Mouse (Mus musculus) forebrain, postnatal 0 days (tissue): ENCODE results near the gene Arsg. TPM values are rescaled to one million over a fixed set of nuclear protein-coding genes. Genes with fewer than 3 reads are reported as not detected.

ENCODE experiments used
- ATAC-seq: fragments of 200-750 bp; cut with Nextera tagmentation; 2 replicates; pipeline ENCODE4 v1.8.0; 2017; ENCODE audit warnings: mild to moderate bottlenecking, moderate library complexity
- DNase-seq: peaks from one replicate; pipeline ENCODE4 v3.0.0-alpha.2; 2015
- H3K27ac ChIP-seq: fragments of 300-500 bp; sonication (generic); 2 replicates; pipeline ENCODE4 v1.5.1; 2014; ENCODE audit warnings: low read depth, mild to moderate bottlenecking, antibody characterized with exemption, low read length, moderate library complexity, mixed read lengths
- H3K27me3 ChIP-seq: fragments of 300-500 bp; sonication (generic); 2 replicates; pipeline ENCODE4 v1.6.1; 2014; ENCODE audit warnings: mild to moderate bottlenecking, low read length, mixed read lengths; ENCODE audit not compliant: insufficient read depth
- H3K36me3 ChIP-seq: fragments of 300-500 bp; sonication (generic); 2 replicates; pipeline ENCODE4 v1.6.1; 2014; ENCODE audit warnings: mild to moderate bottlenecking, moderate library complexity; ENCODE audit not compliant: insufficient read depth
- H3K4me1 ChIP-seq: fragments of 300-500 bp; sonication (generic); 2 replicates; pipeline ENCODE4 v1.6.1; 2014; ENCODE audit warnings: antibody characterized with exemption; ENCODE audit not compliant: insufficient read depth
- H3K4me2 ChIP-seq: fragments of 300-500 bp; sonication (generic); 2 replicates; pipeline ENCODE4 v1.6.1; 2014; ENCODE audit warnings: low read depth, mild to moderate bottlenecking, moderate library complexity
- H3K4me3 ChIP-seq: fragments of 300-500 bp; sonication (generic); 2 replicates; pipeline ENCODE4 v1.5.1; 2014; ENCODE audit warnings: low read depth, low read length, mixed read lengths
- H3K9ac ChIP-seq: fragments of 300-500 bp; sonication (generic); 2 replicates; pipeline ENCODE4 v1.6.1; 2014; ENCODE audit warnings: mild to moderate bottlenecking
- H3K9me3 ChIP-seq: fragments of 300-500 bp; sonication (generic); 2 replicates; pipeline ENCODE4 v1.6.1; 2016; ENCODE audit warnings: low read length
- CTCF ChIP-seq: sonication (generic); IDR thresholded peaks from 2 replicates; pipeline ENCODE4 v1.5.1; 2016; ENCODE audit warnings: antibody characterized with exemption, control low read depth, low read depth
- WGBS: fragments of 180-500 bp; shearing (Covaris S2); extraction: QIAGEN DNeasy Blood & Tissue Kit; methylation state at CpG from one replicate; pipeline ENCODE4 v1.1.7; 2014; 5-methylcytosine and 5-hydroxymethylcytosine counted together
- polyA plus RNA-seq: library from polyadenylated mRNA; unstranded; fragments of >200 nt; fragmentation: Nextera tagmentation; extraction: Ambion mirVana; gene quantifications from 2 replicates; pipeline ENCODE4 v1.2.1, GENCODE M21; 2015
- total RNA-seq: library from RNA; depleted of rRNA; stranded (reverse); fragments of >200 nt; gene quantifications from 2 replicates; pipeline ENCODE4 v1.2.3, GENCODE M21; 2014

Gene Arsg
- total and polyA plus RNA-seq, 2 experiments from 2014 or later = 5.3 to 7.8 TPM

DNA sequence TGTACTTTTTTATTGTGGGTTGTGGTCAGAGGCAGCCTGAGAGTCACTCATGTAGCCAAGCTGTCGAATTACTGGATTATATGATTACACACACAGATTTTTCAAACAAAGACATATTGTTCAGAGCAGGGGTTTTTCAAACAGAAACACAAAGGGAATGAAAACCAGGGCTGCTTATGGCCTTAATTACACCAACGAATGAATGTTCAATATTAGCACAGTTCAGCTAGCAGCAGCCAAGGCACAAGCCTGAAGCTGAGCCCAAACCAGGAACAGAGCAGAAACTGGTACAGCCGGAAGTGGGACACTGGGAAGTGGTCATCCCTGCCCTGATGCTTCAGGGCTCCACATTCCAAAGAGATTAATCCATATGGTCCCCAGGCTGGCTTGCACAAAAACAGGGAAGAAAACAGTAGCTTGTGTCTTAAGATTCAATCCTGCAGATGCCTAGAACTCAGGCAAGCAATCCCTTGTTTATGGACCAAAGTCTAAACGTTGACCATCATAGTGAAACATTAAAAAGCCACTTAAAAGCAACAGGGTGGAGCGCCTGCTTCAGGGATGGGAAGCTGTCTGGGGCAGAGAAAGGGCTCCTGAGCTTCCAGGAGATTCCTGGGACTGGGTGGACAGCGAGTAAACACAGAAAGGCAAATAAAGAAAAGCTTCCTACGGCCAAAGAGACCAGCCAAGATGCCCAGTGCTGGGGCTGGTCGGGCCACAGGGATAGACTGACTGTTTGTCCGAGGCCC, 137.0 kb downstream of the Arsg start:
- peak overlapping the region; percentile 63 for H3K9ac ChIP-seq
- ATAC-seq = no peak
- no peak overlapping the region for H3K27ac ChIP-seq
- no peak for TF ChIP-seq CTCF
- H3K9me3 ChIP-seq = no peaks in the 10 kb centered on the region
- no peaks in the 10 kb centered on the region for H3K27me3 ChIP-seq
- no peak for DNase-seq
- no peaks in the 10 kb centered on the region for H3K36me3 ChIP-seq
- H3K4me3 ChIP-seq = peak overlapping the region; percentile 73
- peaks cover 12% of the 10 kb centered on the region; the same call in 1 of the 2 replicates for H3K4me1 ChIP-seq
- H3K4me2 ChIP-seq = peak overlapping the region; percentile 73
- 9% methylated on average over 9 of the region's 9 CpGs for WGBS

GRCm38 (mm10) chr11:109610795-109611302, 137.7 kb downstream of the Arsg start:
- ATAC-seq = no peak
- Histone ChIP-seq H3K4me1 (peaks cover 12% of the 10 kb centered on the region; the same call in 1 of the 2 replicates), H3K27me3 (no peaks in the 10 kb centered on the region), H3K36me3 (no peaks in the 10 kb centered on the region), H3K9ac (peak overlapping the region; percentile 63), H3K4me3 (peak overlapping the region; percentile 73), H3K4me2 (peak overlapping the region; percentile 73), H3K9me3 (no peaks in the 10 kb centered on the region), H3K27ac (peak overlapping the region; percentile 70)
- peak; percentile 37 for TF ChIP-seq CTCF
- 2% methylated on average over 26 of the region's 26 CpGs for WGBS
- DNase-seq = no peak

- peaks cover 12% of the 10 kb centered on the region; the same call in 1 of the 2 replicates for H3K4me1 ChIP-seq
- no peaks in the 10 kb centered on the region for H3K27me3 ChIP-seq
- ATAC-seq (peak; percentile 94), DNase-seq (peak; percentile 96)
- peak within 1 kb of the TSS; percentile 73 for H3K4me2 ChIP-seq
- peak within 1 kb of the TSS; percentile 70 for H3K27ac ChIP-seq
- TF ChIP-seq CTCF = peak; percentile 12; the same call in 1 of the 2 replicates
- H3K9me3 ChIP-seq = no peaks in the 10 kb centered on the region
- peak within 1 kb of the TSS; percentile 63 for H3K9ac ChIP-seq
- H3K4me3 ChIP-seq = peak within 1 kb of the TSS; percentile 73
- 2% methylated on average over 55 of the region's 58 CpGs for WGBS
- no peaks in the 10 kb centered on the region for H3K36me3 ChIP-seq
Measured at GRCm38 (mm10) chr11:109611303-109612149, 138.4 kb downstream of the Arsg start, which contains the start of gene Wipi1. TSS of gene Wipi1 (minus strand) at chr11:109611967.

- H3K4me2 ChIP-seq = no peak overlapping the region
- H3K9ac ChIP-seq = no peak overlapping the region
- H3K4me3 ChIP-seq = no peak overlapping the region
- DNase-seq (no peak), ATAC-seq (no peak)
- no peak overlapping the region for H3K27ac ChIP-seq
- no peaks in the 10 kb centered on the region for H3K36me3 ChIP-seq
- no peak for TF ChIP-seq CTCF
- no peaks in the 10 kb centered on the region for H3K9me3 ChIP-seq
- 51% methylated on average over 7 of the region's 7 CpGs for WGBS
- no peaks in the 10 kb centered on the region for H3K27me3 ChIP-seq
- peaks cover 12% of the 10 kb centered on the region; the same call in 1 of the 2 replicates for H3K4me1 ChIP-seq
Measured at GRCm38 (mm10) chr11:109612871-109613529, 139.8 kb downstream of the Arsg start.

DNA sequence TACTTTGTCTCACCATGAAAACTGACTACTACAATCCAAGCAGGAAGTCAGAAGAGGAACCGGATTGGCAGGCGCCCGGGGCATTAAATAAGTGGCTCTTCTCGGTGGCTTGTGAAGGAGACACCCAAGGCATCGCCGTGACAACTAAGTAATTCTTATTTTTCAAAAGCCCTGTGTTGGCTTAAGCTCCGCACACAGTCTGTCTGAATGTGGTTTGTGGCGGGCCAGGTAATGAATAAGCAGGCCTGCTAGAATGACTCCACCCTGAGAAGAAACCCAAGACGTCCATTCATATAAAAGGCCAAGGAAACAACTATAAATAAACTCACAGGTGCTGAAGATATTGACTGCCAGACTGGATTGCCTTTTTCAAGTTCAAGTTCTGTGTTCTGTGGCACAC, 142.1 kb downstream of the Arsg start:
- Histone ChIP-seq H3K27me3 (no peaks in the 10 kb centered on the region), H3K36me3 (no peaks in the 10 kb centered on the region), H3K4me3 (no peak overlapping the region), H3K9ac (no peak overlapping the region), H3K27ac (no peak overlapping the region), H3K4me2 (no peak overlapping the region), H3K4me1 (peaks cover 8% of the 10 kb centered on the region; the same call in 1 of the 2 replicates), H3K9me3 (no peaks in the 10 kb centered on the region)
- no peak for DNase-seq
- no peak for ATAC-seq
- 49% methylated on average over 9 of the region's 9 CpGs for WGBS
- no peak for TF ChIP-seq CTCF

GRCm38 (mm10) chr11:109616352-109616751, 143.2 kb downstream of the Arsg start:
- DNase-seq (no peak), ATAC-seq (no peak)
- Histone ChIP-seq H3K36me3 (no peaks in the 10 kb centered on the region), H3K9ac (no peak overlapping the region), H3K4me1 (0 out of 2 replicates have a peak, but pooled peaks cover 4% of the 10 kb centered on the region), H3K4me3 (no peak overlapping the region), H3K27ac (0 out of 2 replicates have a peak overlapping the region, but pooled peaks have one; percentile 40), H3K4me2 (no peak overlapping the region), H3K27me3 (no peaks in the 10 kb centered on the region), H3K9me3 (no peaks in the 10 kb centered on the region)
- 29% methylated on average over 4 of the region's 4 CpGs for WGBS
- no peak for TF ChIP-seq CTCF
